Mouse (Mus musculus): Measurements from ENCODE around the gene Alk.

The Alk gene

GRCm38 (mm10) chr17:72250482-72251405 is 353.7 kb downstream of the Alk start:
- DNase-seq = no peak

DNA sequence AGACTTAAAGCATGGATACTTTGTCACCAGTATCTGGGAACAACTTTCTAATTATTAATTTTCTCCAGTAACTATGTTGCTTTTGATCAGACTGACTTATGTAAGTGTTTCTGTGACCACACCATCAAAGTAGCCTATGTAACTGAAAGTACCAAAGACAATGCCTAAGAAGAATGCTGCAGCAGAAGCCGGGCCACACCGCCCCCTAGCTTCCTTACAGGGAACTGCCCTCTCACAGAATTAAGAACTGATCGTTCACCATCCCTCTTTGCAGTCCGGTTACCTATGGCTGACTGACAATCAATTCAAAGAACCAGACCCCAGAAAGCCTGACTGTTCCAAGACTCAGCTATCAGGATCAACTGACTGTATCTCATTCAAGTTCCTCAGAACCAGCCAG is 362.4 kb downstream of the Alk start:
- peak; percentile 20 for DNase-seq

DNA sequence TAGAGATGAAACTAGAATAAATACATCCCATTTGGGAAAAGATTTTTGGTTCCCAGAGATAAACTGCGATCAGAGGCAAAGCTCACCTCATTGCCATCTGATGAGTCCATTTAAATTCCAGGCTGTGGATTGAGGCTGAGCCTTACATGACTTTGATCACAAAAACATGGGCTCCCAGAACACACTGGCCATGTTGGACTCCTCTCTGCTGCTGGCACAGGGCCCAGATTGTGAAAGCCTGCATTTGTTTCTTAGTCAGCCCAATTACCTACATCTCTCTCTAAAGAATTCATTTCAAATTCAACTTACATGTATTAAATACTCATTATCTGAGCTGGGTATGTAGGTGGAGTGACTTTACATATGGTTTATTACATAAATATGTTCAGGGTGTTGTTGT is 367.1 kb downstream of the Alk start:
- DNase-seq = peak; percentile 5

GRCm38 (mm10) chr17:72230891-72231290 is 373.5 kb downstream of the Alk start:
- no peak for DNase-seq

- no peak for DNase-seq
Measured at GRCm38 (mm10) chr17:72218816-72219215, 385.6 kb downstream of the Alk start.

DNA sequence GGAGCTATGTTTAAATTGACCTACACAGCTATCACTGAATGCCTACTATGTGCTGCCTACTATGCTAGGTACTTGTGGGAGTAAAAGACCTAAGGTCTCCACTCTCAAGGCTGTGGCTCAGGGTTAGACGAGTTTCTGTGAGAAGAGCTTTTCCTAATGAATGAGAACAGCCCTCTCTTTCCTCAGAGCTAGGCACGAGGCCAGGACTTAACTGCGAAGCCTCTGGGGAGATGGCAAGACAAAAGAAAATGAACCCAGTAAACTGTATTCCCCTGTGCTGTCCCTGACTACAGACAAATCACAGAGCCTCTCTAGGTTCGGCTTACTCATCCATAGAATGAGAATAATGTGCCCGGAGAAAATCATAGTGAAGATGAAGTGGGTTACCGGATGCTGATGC is 406.9 kb downstream of the Alk start:
- DNase-seq = no peak

- DNase-seq = no peak
Measured at GRCm38 (mm10) chr17:72194976-72195650, 409.3 kb downstream of the Alk start.

DNA sequence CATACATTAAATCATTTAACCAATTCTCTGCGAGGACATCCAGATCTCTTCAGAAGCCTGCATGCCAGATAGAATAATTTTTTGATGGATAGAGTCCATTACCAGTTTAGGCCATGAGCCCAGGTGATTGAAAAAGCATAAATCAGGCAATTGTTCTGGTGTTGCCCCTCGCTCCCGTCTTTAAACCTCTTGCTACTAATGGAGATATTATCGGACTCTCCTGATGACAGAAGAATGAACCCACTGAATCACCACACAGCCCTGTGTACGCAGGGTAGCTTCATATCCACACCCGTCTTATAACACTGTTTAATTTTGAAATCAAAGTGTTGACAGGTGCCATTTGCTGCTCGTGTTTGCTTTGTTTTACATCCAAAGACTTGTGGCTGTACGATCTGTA is 413.9 kb downstream of the Alk start:
- DNase-seq = no peak

DNA sequence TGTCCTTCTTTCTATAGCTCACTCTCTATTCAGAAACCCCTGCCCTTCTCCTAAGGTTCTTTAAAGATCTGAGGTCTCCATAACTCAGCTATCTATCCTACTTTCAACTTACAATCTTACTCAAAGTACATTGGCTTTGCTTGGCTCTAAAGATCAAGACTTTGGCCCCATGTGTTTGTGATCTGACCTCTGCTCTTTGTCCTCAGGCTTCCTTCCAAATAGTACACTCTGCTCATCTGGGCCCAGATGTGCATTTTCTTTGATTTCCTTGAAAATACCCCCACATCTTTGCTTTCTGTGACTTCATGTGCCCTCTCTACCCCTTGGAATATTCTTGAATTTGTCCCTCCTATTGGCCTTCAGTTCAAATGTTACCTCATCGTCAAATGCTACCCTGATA is 417.4 kb downstream of the Alk start:
- DNase-seq = no peak

DNA sequence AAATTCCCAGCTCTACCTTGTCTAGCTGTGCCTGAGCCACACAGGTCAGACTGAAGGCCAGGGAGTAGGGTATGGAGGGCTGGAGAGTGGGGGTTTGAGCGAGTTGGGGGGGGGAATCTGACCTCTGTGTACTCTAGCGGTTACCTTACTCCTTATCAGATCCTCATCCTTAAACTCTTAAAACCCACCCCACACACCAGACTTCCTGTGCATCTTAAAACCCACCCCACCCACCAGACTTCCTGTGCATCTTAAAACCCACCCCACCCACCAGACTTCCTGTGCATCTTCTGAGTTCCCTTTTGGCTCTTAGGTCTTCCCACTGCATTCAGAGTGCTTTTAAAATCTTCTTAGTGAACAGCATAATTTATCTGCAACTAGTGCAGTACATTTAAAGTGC is 422.0 kb downstream of the Alk start:
- no peak for DNase-seq

GRCm38 (mm10) chr17:72180200-72180599 is 424.2 kb downstream of the Alk start:
- no peak for DNase-seq

DNA sequence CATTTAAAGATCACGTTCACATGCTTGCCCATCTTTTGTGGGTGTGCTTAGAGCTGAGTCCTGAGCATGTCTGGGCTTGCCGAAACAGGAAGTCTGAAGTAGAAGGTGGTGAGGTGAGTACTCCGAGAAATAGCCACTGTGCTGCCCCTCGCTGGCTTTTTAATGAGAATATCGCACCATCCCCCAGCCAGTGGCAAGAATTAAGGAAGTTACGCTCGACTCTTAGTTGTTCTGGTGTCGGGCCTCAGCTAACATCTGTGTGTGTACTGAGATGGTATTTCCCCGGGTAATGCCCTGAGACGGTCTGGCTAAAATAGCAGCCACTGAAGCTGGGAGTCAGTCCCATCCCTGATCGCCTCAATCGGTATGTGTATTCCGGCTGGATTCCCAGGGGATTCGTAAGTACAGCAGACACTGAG is 424.7 kb downstream of the Alk start:
- no peak for DNase-seq

DNA sequence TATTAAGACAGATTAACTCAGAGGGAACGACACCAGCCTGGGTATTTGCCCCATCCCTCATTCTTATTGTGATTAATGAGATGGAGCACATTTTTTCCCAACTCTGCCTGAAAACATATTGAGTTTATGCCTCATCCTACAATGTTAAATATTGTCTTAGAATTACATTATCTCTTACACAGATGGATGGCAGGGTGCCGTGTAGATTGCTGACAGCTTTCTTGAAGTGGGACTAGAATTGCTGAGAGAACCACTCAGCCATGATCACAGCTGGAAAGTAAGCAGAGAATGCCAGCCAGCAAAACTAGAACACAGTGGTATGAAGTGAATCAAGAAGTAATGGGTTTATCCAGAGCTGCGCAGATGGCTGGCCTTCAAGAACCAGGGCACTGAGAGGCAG is 430.6 kb downstream of the Alk start:
- no peak for DNase-seq

- no peak for DNase-seq
Measured at GRCm38 (mm10) chr17:72168152-72168551, 436.3 kb downstream of the Alk start.

GRCm38 (mm10) chr17:72158857-72159385 is 445.5 kb downstream of the Alk start:
- DNase-seq = no peak

GRCm38 (mm10) chr17:72157830-72158629 is 446.4 kb downstream of the Alk start:
- no peak for DNase-seq

DNA sequence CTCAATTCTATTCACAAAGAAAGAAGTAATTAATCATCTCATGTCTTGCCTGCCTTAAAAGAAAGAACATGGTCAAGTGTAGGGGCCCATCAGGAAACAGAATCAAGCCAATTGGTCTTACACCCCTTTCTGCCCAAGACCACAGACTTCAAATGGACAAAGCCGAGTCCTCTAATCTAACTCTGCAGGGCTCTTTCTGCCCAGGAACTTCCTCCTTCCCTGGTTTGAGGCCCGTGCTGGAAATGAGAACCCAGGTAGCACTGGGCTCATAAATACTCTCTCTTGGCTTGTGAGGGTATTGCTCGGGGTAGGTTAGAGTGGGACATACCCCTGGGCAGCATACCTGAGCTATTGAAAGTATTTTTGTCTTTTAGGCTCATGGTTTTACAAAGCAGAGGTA is 451.4 kb downstream of the Alk start:
- DNase-seq = no peak

- DNase-seq = no peak
Measured at GRCm38 (mm10) chr17:72144946-72145598, 459.4 kb downstream of the Alk start.

GRCm38 (mm10) chr17:72144461-72144860 is 460.0 kb downstream of the Alk start:
- no peak for DNase-seq

DNA sequence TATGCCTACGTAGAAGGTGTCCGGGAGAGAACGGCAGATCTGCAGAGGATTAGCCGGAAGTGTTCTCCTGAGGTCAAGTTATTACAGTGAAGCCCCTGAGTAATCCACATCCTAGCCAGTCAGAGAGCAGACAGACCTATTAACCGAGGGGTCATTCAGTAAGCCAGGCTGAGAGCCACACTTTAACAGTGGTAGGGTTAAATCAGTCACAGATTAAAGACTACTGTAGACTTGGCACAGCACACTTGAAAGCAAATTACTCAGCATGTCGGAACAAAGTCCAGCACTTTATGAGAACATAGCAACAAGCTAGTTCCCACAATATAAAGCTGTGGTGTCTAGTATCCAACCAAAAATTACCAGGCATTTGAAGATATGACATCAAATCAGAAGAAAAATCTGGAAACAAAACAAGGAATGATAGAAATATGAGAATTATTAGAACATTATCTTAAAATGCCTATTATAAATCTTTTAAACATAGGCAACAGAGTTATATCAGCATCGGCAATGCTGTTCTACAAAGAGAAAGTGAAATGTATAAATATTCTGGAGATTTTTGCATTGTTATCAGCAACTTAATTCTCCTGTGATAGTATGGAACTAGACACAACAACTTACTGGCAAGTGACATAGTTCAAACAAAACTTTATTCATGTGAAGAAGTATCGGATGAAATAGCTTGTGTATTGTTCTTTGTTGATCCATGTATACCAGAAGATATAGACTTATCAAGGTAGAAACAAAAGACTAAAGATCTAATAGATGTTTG is 472.1 kb downstream of the Alk start:
- no peak for DNase-seq

- DNase-seq = no peak
Measured at GRCm38 (mm10) chr17:72121660-72122059, 482.8 kb downstream of the Alk start.

DNA sequence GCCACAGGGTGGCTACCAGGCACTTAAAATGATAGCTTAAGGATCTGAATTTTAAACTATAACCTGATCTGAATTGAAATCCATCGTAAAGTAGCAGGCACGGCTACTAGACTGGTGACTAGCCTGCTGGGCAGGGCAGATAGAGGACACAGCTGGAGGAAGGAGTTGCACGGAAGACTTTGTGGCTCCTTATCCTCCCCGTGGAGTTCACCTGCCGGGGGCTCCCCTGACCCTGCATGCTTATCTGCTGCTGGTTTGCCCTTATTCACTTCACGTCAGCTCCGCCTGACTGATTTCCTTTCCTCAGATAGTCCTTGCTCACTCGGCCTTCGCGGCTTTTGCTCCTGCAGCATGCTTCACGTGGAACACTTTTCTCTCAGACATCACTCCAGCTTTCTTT is 484.1 kb downstream of the Alk start:
- DNase-seq = no peak

Measured in right cerebral cortex, adult 18-20 months (tissue).